Mouse (Mus musculus) embryonic facial prominence, embryonic 14.5 days (tissue): ENCODE results near the gene F2. TPM values are rescaled to one million over a fixed set of nuclear protein-coding genes. Genes with fewer than 3 reads are reported as not detected.

Experiments
- ATAC-seq: fragments of 200-750 bp; cut with Nextera tagmentation; 2 replicates; pipeline ENCODE4 v1.8.0; 2017; ENCODE audit warnings: low read depth, moderate number of reproducible peaks, moderate TSS enrichment
- DNase-seq: peaks from one replicate; pipeline ENCODE4 v3.0.0-alpha.2; 2015; ENCODE audit warnings: low spot score
- H3K27ac ChIP-seq: fragments of 300-500 bp; sonication (generic); replicated peaks from 2 replicates; pipeline ENCODE4 v1.5.1; 2014; ENCODE audit warnings: low read depth, mild to moderate bottlenecking, low read length, moderate library complexity
- H3K27me3 ChIP-seq: fragments of 300-500 bp; sonication (generic); replicated peaks from 2 replicates; pipeline ENCODE4 v1.6.1; 2014; ENCODE audit warnings: low read length; ENCODE audit not compliant: control insufficient read depth, insufficient read depth
- H3K36me3 ChIP-seq: fragments of 300-500 bp; sonication (generic); 2 replicates; pipeline ENCODE4 v1.6.1; 2014; ENCODE audit warnings: low read length, mixed read lengths; ENCODE audit not compliant: control insufficient read depth, insufficient read depth
- H3K4me1 ChIP-seq: fragments of 300-500 bp; sonication (generic); 2 replicates; pipeline ENCODE4 v1.6.1; 2014; ENCODE audit warnings: antibody characterized with exemption, low read length; ENCODE audit not compliant: control insufficient read depth, insufficient read depth
- H3K4me2 ChIP-seq: fragments of 300-500 bp; sonication (generic); 2 replicates; pipeline ENCODE4 v1.6.1; 2014; ENCODE audit warnings: low read depth, mild to moderate bottlenecking, low read length, moderate library complexity, mixed read lengths
- H3K4me3 ChIP-seq: fragments of 300-500 bp; sonication (generic); 2 replicates; pipeline ENCODE4 v1.5.1; 2014; ENCODE audit warnings: low read depth, mild to moderate bottlenecking, low read length
- H3K9ac ChIP-seq: fragments of 300-500 bp; sonication (generic); 2 replicates; pipeline ENCODE4 v1.6.1; 2014; ENCODE audit warnings: low read depth, mild to moderate bottlenecking, low read length, moderate library complexity, mixed read lengths
- H3K9me3 ChIP-seq: fragments of 300-500 bp; sonication (generic); 2 replicates; pipeline ENCODE4 v1.6.1; 2016; ENCODE audit warnings: low read length; ENCODE audit not compliant: control insufficient read depth
- WGBS: fragments of 180-500 bp; shearing (Covaris S2); extraction: QIAGEN DNeasy Blood & Tissue Kit; methylation state at CpG from one replicate; pipeline ENCODE4 v1.1.7; 2014; 5-methylcytosine and 5-hydroxymethylcytosine counted together
- polyA plus RNA-seq: library from polyadenylated mRNA; unstranded; fragments of >200 nt; fragmentation: Nextera tagmentation; extraction: Ambion mirVana; gene quantifications from 2 replicates; pipeline ENCODE4 v1.2.1, GENCODE M21; 2014

Gene F2
- polyA plus RNA-seq, 1 experiment from 2014 or later: 2.1 TPM

- WGBS: 62% methylated on average over 2 of the region's 2 CpGs
- no peak overlapping the region for H3K9ac ChIP-seq
- H3K36me3 ChIP-seq: peaks cover 89% of the 10 kb centered on the region
- peak; percentile 83 for DNase-seq
- no peak overlapping the region for H3K4me2 ChIP-seq
- no peak overlapping the region for H3K27ac ChIP-seq
- H3K4me1 ChIP-seq: no peaks in the 10 kb centered on the region
- no peak overlapping the region for H3K4me3 ChIP-seq
- H3K9me3 ChIP-seq: no peaks in the 10 kb centered on the region
- ATAC-seq: peak; percentile 69
- H3K27me3 ChIP-seq: no peaks in the 10 kb centered on the region
These were observed 31.5 kb upstream of the F2 start for GRCm38 (mm10) chr2:91667747-91668146.

- Histone ChIP-seq H3K9ac (no peak overlapping the region), H3K36me3 (peaks cover 89% of the 10 kb centered on the region), H3K27me3 (no peaks in the 10 kb centered on the region), H3K27ac (no peak overlapping the region), H3K4me3 (no peak overlapping the region), H3K4me1 (no peaks in the 10 kb centered on the region), H3K9me3 (no peaks in the 10 kb centered on the region), H3K4me2 (no peak overlapping the region)
- DNase-seq: no peak
- ATAC-seq: no peak
- 96% methylated on average over 6 of the region's 6 CpGs for WGBS
These were observed 30.2 kb upstream of the F2 start for GRCm38 (mm10) chr2:91666386-91666910.

- DNase-seq: no peak
- H3K9me3 ChIP-seq: no peaks in the 10 kb centered on the region
These were observed 28.6 kb upstream of the F2 start for GRCm38 (mm10) chr2:91664780-91665179.

GRCm38 (mm10) chr2:91660981-91661380 lies 24.8 kb upstream of the F2 start:
- no peak overlapping the region for H3K4me2 ChIP-seq
- H3K9ac ChIP-seq: no peak overlapping the region
- ATAC-seq (no peak), DNase-seq (no peak)
- no peaks in the 10 kb centered on the region for H3K27me3 ChIP-seq
- H3K4me1 ChIP-seq: no peaks in the 10 kb centered on the region
- no peak overlapping the region for H3K4me3 ChIP-seq
- no peak overlapping the region for H3K27ac ChIP-seq
- 95% methylated on average over 6 of the region's 6 CpGs for WGBS
- H3K36me3 ChIP-seq: peaks cover 86% of the 10 kb centered on the region
- no peaks in the 10 kb centered on the region for H3K9me3 ChIP-seq

More at GRCm38 (mm10) chr2:91664780-91665179, 28.6 kb upstream of the F2 start:
- no peak overlapping the region for H3K4me3 ChIP-seq
- H3K4me2 ChIP-seq: no peak overlapping the region
- peaks cover 86% of the 10 kb centered on the region for H3K36me3 ChIP-seq
- no peak overlapping the region for H3K9ac ChIP-seq
- H3K27me3 ChIP-seq: no peaks in the 10 kb centered on the region
- no peak for ATAC-seq
- H3K4me1 ChIP-seq: no peaks in the 10 kb centered on the region
- H3K27ac ChIP-seq: no peak overlapping the region

GRCm38 (mm10) chr2:91659657-91660056 lies 23.4 kb upstream of the F2 start:
- ATAC-seq: no peak
- no peak for DNase-seq
- H3K27ac ChIP-seq: no peak overlapping the region

GRCm38 (mm10) chr2:91656774-91657173 lies 20.6 kb upstream of the F2 start:
- ATAC-seq: no peak

More at GRCm38 (mm10) chr2:91659657-91660056, 23.4 kb upstream of the F2 start:
- Histone ChIP-seq H3K27me3 (no peaks in the 10 kb centered on the region), H3K9ac (no peak overlapping the region), H3K9me3 (no peaks in the 10 kb centered on the region), H3K4me3 (no peak overlapping the region), H3K4me1 (no peaks in the 10 kb centered on the region), H3K4me2 (no peak overlapping the region), H3K36me3 (peaks cover 91% of the 10 kb centered on the region)
- WGBS: 92% methylated on average over 8 of the region's 8 CpGs

GRCm38 (mm10) chr2:91655827-91656226 lies 19.6 kb upstream of the F2 start:
- Histone ChIP-seq H3K4me2 (no peak overlapping the region), H3K4me1 (peaks cover 4% of the 10 kb centered on the region; the same call in 1 of the 2 replicates), H3K27me3 (no peaks in the 10 kb centered on the region), H3K9me3 (no peaks in the 10 kb centered on the region), H3K4me3 (no peak overlapping the region), H3K36me3 (peaks cover 72% of the 10 kb centered on the region), H3K27ac (no peak overlapping the region), H3K9ac (no peak overlapping the region)
- DNase-seq: peak; percentile 14
- WGBS: 58% methylated on average over 6 of the region's 6 CpGs
- ATAC-seq: no peak

More at GRCm38 (mm10) chr2:91656774-91657173, 20.6 kb upstream of the F2 start:
- H3K9ac ChIP-seq: no peak overlapping the region
- WGBS: 68% methylated on average over 8 of the region's 8 CpGs
- peaks cover 81% of the 10 kb centered on the region for H3K36me3 ChIP-seq
- H3K4me2 ChIP-seq: no peak overlapping the region
- DNase-seq: no peak
- no peak overlapping the region for H3K4me3 ChIP-seq
- no peaks in the 10 kb centered on the region for H3K4me1 ChIP-seq
- H3K27ac ChIP-seq: no peak overlapping the region
- no peaks in the 10 kb centered on the region for H3K27me3 ChIP-seq
- no peaks in the 10 kb centered on the region for H3K9me3 ChIP-seq

- no peaks in the 10 kb centered on the region for H3K9me3 ChIP-seq
- H3K9ac ChIP-seq: no peak overlapping the region
- 89% methylated on average over 5 of the region's 5 CpGs for WGBS
- H3K27ac ChIP-seq: no peak overlapping the region
- H3K36me3 ChIP-seq: peaks cover 70% of the 10 kb centered on the region
- peaks cover 6% of the 10 kb centered on the region; the same call in 1 of the 2 replicates for H3K4me1 ChIP-seq
- no peaks in the 10 kb centered on the region for H3K27me3 ChIP-seq
- no peak overlapping the region for H3K4me2 ChIP-seq
- ATAC-seq (no peak), DNase-seq (no peak)
- no peak overlapping the region for H3K4me3 ChIP-seq
These were observed 19.2 kb upstream of the F2 start for GRCm38 (mm10) chr2:91655388-91655787.

- Histone ChIP-seq H3K9ac (no peak overlapping the region), H3K27ac (no peak overlapping the region), H3K4me1 (peaks cover 13% of the 10 kb centered on the region), H3K4me3 (no peak overlapping the region), H3K4me2 (no peak overlapping the region), H3K27me3 (no peaks in the 10 kb centered on the region), H3K9me3 (no peaks in the 10 kb centered on the region), H3K36me3 (peaks cover 48% of the 10 kb centered on the region)
- no peak for ATAC-seq
- DNase-seq: no peak
- 68% methylated on average over 6 of the region's 6 CpGs for WGBS
These were observed 16.6 kb upstream of the F2 start for GRCm38 (mm10) chr2:91652863-91653262.
